Mouse (Mus musculus) C2C12 (cell line): ENCODE results near the gene Spire2.

Experiments used
- CEBPB ChIP-seq: IDR thresholded peaks from one replicate; pipeline ENCODE4 v1.6.1; 2011; ENCODE audit warnings: low read depth, mild to moderate bottlenecking, control low read depth, moderate library complexity
- CTCF ChIP-seq: IDR thresholded peaks from one replicate; pipeline ENCODE4 v1.5.1; 2011; ENCODE audit not compliant: control insufficient read depth, insufficient read depth, insufficient read length
- FOSL1 ChIP-seq: IDR thresholded peaks from one replicate; pipeline ENCODE4 v1.8.0; 2011; ENCODE audit warnings: mild to moderate bottlenecking, low read length; ENCODE audit not compliant: poor library complexity, insufficient read depth, severe bottlenecking
- MAX ChIP-seq: IDR thresholded peaks from one replicate; pipeline ENCODE4 v1.6.1; 2011; ENCODE audit warnings: mild to moderate bottlenecking, control low read depth
- MYOD1 ChIP-seq: IDR thresholded peaks from one replicate; pipeline ENCODE4 v1.6.1; 2011; ENCODE audit warnings: low read depth; ENCODE audit not compliant: control insufficient read depth, insufficient read length
- MYOG ChIP-seq: IDR thresholded peaks from one replicate; pipeline ENCODE4 v1.6.1; 2011; ENCODE audit not compliant: control insufficient read depth, insufficient read length; ENCODE audit errors: extremely low read depth
- USF1 ChIP-seq: IDR thresholded peaks from one replicate; pipeline ENCODE4 v1.6.1; 2011; ENCODE audit warnings: low read depth, mild to moderate bottlenecking, control low read depth, moderate library complexity

- TF ChIP-seq CTCF (no peak), USF1 (no peak), MYOG (no peak), MYOD1 (no peak), FOSL1 (no peak), CEBPB (no peak), MAX (no peak)
Observed at GRCm38 (mm10) chr8:123329961-123330360, 2.6 kb upstream of the Spire2 start.
